Mouse (Mus musculus): ENCODE measurements at regions not wholly inside any gene's neighbourhood (a gene's known extent, or its start where the extent isn't known, plus 50 kb on each side); places are given as distances from the start of the nearest gene placed in this dataset.

- TF ChIP-seq POLR2A (IDR thresholded peaks at IDR 0.05; ENCODE audit: control insufficient read depth, extremely low read depth, insufficient read depth, low read length, poor library complexity) (no peak), CTCF (IDR thresholded peaks at IDR 0.05; ENCODE audit: borderline replicate concordance, control insufficient read depth, extremely low read depth, insufficient read depth, low read length, poor library complexity) (no peak)
These were observed 280.4 kb upstream of the Eif4g2 start for GRCm38 (mm10) chr7:111363206-111363605.

All from thymus, adult 2 months (tissue).